Mouse (Mus musculus) bone marrow, adult 2 months (tissue): ENCODE results near the gene Pdk2.

ENCODE experiments used
- CTCF ChIP-seq: fragments of 200-500 bp; IDR thresholded peaks from 2 replicates; pipeline ENCODE4 v1.5.1; 2011; ENCODE audit warnings: low read length, control low read depth; ENCODE audit not compliant: control insufficient read depth, insufficient read depth
- POLR2A ChIP-seq: fragments of 200-500 bp; IDR thresholded peaks from 2 replicates; pipeline ENCODE4 v1.6.1; 2011; ENCODE audit warnings: low read depth, mild to moderate bottlenecking, control low read depth, low read length, borderline replicate concordance; ENCODE audit not compliant: control insufficient read depth

DNA sequence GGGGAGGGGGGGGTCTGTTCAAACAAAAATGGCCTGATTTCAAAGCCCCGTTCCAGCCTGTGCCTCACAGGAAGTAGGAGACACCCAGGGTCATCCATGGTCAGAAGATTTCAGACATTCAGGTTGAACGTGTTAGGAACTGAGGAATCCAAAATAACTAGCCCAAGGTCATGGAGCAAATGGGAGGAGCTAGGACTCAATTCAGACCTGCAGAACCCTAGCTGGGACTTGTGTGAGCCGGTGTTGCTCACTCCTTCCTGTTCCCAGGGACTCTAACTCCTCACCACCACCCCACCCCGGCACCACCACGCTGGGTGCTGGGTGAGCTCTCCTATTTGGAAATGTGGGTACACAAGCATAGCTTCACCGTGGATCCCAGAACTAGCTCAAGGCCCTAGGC lies 53.8 kb downstream of the Pdk2 start:
- no peak for TF ChIP-seq POLR2A
- TF ChIP-seq CTCF: no peak
